Mouse (Mus musculus) G1E (cell line): Measurements from ENCODE around the gene Camta1.

Experiments
- CTCF ChIP-seq: IDR thresholded peaks from 2 replicates; pipeline ENCODE4 v1.5.1; 2012; ENCODE audit warnings: low read depth, low read length, inconsistent platforms, mixed read lengths
- GATA1 ChIP-seq: IDR thresholded peaks from 2 replicates; pipeline ENCODE4 v1.6.1; 2012; ENCODE audit warnings: borderline replicate concordance, low read length, inconsistent platforms, mixed read lengths
- GATA2 ChIP-seq: IDR thresholded peaks from 2 replicates; pipeline ENCODE4 v1.6.1; 2012; ENCODE audit warnings: low read depth, low read length, inconsistent platforms, borderline replicate concordance
- POLR2AphosphoS5 ChIP-seq: IDR thresholded peaks from 2 replicates; pipeline ENCODE4 v1.6.1; 2012; ENCODE audit warnings: low read depth, low read length, inconsistent platforms; ENCODE audit not compliant: insufficient replicate concordance
- TAL1 ChIP-seq: conservative IDR thresholded peaks from 2 replicates; pipeline ENCODE4 v1.6.1; 2012; ENCODE audit warnings: low read depth, low read length, inconsistent platforms, mixed read lengths

- TF ChIP-seq CTCF (no peak), POLR2AphosphoS5 (no peak), GATA1 (no peak), TAL1 (no peak), GATA2 (no peak)
Observed at GRCm38 (mm10) chr4:151642418-151642817, 219.3 kb downstream of the Camta1 start.
